Mouse (Mus musculus) forebrain, embryonic 12.5 days (tissue): ENCODE data around the gene Gng7. TPM values are rescaled to one million over a fixed set of nuclear protein-coding genes. Genes with fewer than 3 reads are reported as not detected.
A peak's percentile ranks its signal among the peaks of the same experiment; 100 is the strongest.

Experiments
- ATAC-seq: fragments of 200-750 bp; cut with Nextera tagmentation; 2 replicates; pipeline ENCODE4 v1.8.0; 2017; ENCODE audit warnings: moderate TSS enrichment; ENCODE audit not compliant: low FRiP score
- H3K27ac ChIP-seq: fragments of 300-500 bp; sonication (generic); 2 replicates; pipeline ENCODE4 v1.5.1; 2016; ENCODE audit warnings: mild to moderate bottlenecking
- H3K27me3 ChIP-seq: fragments of 300-500 bp; sonication (generic); 2 replicates; pipeline ENCODE4 v1.6.1; 2016; ENCODE audit warnings: mild to moderate bottlenecking
- H3K36me3 ChIP-seq: fragments of 300-500 bp; sonication (generic); replicated peaks from 2 replicates; pipeline ENCODE4 v1.6.1; 2016; ENCODE audit warnings: mild to moderate bottlenecking
- H3K4me1 ChIP-seq: fragments of 300-500 bp; sonication (generic); 2 replicates; pipeline ENCODE4 v1.6.1; 2016
- H3K4me2 ChIP-seq: fragments of 300-500 bp; sonication (generic); 2 replicates; pipeline ENCODE4 v1.6.1; 2016; ENCODE audit warnings: mild to moderate bottlenecking, moderate library complexity
- H3K4me3 ChIP-seq: fragments of 300-500 bp; sonication (generic); replicated peaks from 2 replicates; pipeline ENCODE4 v1.5.1; 2016; ENCODE audit warnings: mild to moderate bottlenecking
- H3K9ac ChIP-seq: fragments of 300-500 bp; sonication (generic); 2 replicates; pipeline ENCODE4 v1.6.1; 2016; ENCODE audit warnings: mild to moderate bottlenecking
- H3K9me3 ChIP-seq: fragments of 300-500 bp; sonication (generic); 2 replicates; pipeline ENCODE4 v1.6.1; 2016
- WGBS: fragments of 180-500 bp; shearing (Covaris S2); methylation state at CpG from one replicate; pipeline ENCODE4 v1.1.7; 2016; 5-methylcytosine and 5-hydroxymethylcytosine counted together
- polyA plus RNA-seq: library from polyadenylated mRNA; unstranded; fragments of >200 nt; fragmentation: Nextera tagmentation; extraction: Ambion mirVana; gene quantifications from 2 replicates; pipeline ENCODE4 v1.2.1, GENCODE M21; 2016

Gene Gng7
- polyA plus RNA-seq, 1 experiment from 2014 or later, result 9.8 TPM

GRCm38 (mm10) chr10:81022744-81023143 is 8.0 kb upstream of the Gng7 start:
- Histone ChIP-seq H3K4me2 (no peak overlapping the region), H3K4me3 (no peak overlapping the region), H3K4me1 (peaks cover 11% of the 10 kb centered on the region), H3K36me3 (no peaks in the 10 kb centered on the region), H3K9ac (no peak overlapping the region), H3K27ac (no peak overlapping the region), H3K9me3 (no peaks in the 10 kb centered on the region), H3K27me3 (peaks cover 56% of the 10 kb centered on the region)
- 68% methylated on average over 8 of the region's 8 CpGs for WGBS
- no peak for ATAC-seq

GRCm38 (mm10) chr10:81021547-81022110 is 6.9 kb upstream of the Gng7 start:
- no peak overlapping the region for H3K4me3 ChIP-seq
- H3K9me3 ChIP-seq, result no peaks in the 10 kb centered on the region
- H3K27me3 ChIP-seq, result peaks cover 50% of the 10 kb centered on the region
- peaks cover 11% of the 10 kb centered on the region for H3K4me1 ChIP-seq
- H3K9ac ChIP-seq, result no peak overlapping the region
- no peak overlapping the region for H3K4me2 ChIP-seq
- ATAC-seq, result no peak
- WGBS, result 24% methylated on average over 26 of the region's 26 CpGs
- no peaks in the 10 kb centered on the region for H3K36me3 ChIP-seq
- H3K27ac ChIP-seq, result no peak overlapping the region

DNA sequence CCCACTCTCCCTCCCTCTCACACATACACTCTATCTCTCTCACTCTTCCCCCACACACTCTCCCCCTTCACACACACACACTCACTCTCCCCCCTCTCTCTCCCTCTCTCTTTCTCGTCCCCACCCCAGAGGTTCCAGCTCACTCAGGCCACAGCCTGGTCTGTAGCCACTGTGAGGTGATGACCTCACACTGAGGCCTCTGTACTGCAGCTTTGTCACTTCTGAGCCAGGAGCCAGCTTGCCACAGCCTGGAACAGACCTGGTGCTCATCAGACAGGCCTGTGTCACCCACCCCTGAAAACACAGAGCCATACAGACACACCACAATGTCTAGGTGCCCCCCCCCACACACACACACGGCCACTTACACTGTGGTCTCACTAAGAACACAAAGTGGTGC is 5.5 kb upstream of the Gng7 start:
- WGBS, result 55% methylated on average over 2 of the region's 2 CpGs
- no peak overlapping the region for H3K9ac ChIP-seq

DNA sequence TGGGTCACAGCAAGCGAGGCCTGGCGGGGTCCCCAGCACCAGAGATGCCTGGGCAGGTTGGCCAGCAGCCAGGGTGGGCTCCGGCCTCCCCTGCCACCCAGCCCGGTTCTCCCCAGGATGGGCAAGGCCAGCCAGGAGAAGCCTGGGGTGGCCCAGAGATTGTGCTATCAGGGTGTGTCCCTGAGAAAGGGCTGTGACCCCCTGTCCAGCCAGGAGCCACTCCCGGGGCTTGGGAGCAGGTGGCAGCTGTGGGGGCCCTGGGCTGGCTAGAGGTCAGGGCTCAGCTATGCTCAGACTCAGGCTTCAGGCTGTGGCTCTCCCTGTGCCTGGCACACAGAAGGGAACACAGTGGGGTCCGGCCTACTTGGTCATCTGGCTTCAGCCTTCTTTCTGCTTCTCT is 4.9 kb upstream of the Gng7 start:
- Histone ChIP-seq H3K9ac (no peak overlapping the region), H3K27me3 (peaks cover 38% of the 10 kb centered on the region), H3K4me2 (no peak overlapping the region), H3K9me3 (no peaks in the 10 kb centered on the region), H3K4me1 (peaks cover 4% of the 10 kb centered on the region), H3K36me3 (no peaks in the 10 kb centered on the region), H3K27ac (no peak overlapping the region), H3K4me3 (no peak overlapping the region)
- WGBS, result 73% methylated on average over 6 of the region's 6 CpGs
- no peak for ATAC-seq

More for the DNA sequence above, 5.5 kb upstream of the Gng7 start:
- H3K4me1 ChIP-seq, result peaks cover 9% of the 10 kb centered on the region
- H3K9me3 ChIP-seq, result no peaks in the 10 kb centered on the region
- no peak for ATAC-seq
- H3K36me3 ChIP-seq, result no peaks in the 10 kb centered on the region
- H3K4me2 ChIP-seq, result no peak overlapping the region
- no peak overlapping the region for H3K27ac ChIP-seq
- H3K4me3 ChIP-seq, result no peak overlapping the region
- H3K27me3 ChIP-seq, result peaks cover 43% of the 10 kb centered on the region

DNA sequence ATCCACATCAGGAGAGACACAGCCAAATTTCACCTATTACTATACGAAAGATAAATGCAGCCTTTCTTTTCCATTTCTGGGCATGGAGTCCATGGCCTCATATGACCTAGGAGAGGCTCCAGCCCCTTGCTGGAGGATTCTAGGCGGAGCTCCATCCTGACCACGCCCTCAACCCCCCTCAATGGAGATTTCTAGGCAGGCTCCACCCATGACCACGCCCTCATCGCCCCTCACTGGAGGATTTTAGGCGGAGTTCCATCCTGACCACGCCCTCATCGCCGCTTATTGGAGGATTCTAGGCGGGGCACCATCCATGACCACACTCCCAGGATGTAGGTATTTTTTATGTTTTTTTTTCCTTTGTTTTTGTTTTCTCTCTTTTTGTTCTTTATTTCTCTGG is 3.6 kb upstream of the Gng7 start:
- H3K27ac ChIP-seq, result no peak overlapping the region
- ATAC-seq, result no peak
- H3K4me1 ChIP-seq, result peaks cover 9% of the 10 kb centered on the region
- no peaks in the 10 kb centered on the region for H3K9me3 ChIP-seq
- H3K36me3 ChIP-seq, result no peaks in the 10 kb centered on the region
- H3K4me2 ChIP-seq, result no peak overlapping the region
- H3K9ac ChIP-seq, result no peak overlapping the region
- H3K4me3 ChIP-seq, result no peak overlapping the region
- H3K27me3 ChIP-seq, result peaks cover 24% of the 10 kb centered on the region
- 44% methylated on average over 10 of the region's 10 CpGs for WGBS

GRCm38 (mm10) chr10:81016645-81017044 is 1.9 kb upstream of the Gng7 start:
- peaks cover 9% of the 10 kb centered on the region for H3K4me1 ChIP-seq
- H3K27ac ChIP-seq, result no peak overlapping the region
- 10% methylated on average over 7 of the region's 7 CpGs for WGBS
- no peak overlapping the region for H3K4me3 ChIP-seq
- ATAC-seq, result no peak
- H3K9me3 ChIP-seq, result no peaks in the 10 kb centered on the region
- peaks cover 11% of the 10 kb centered on the region for H3K27me3 ChIP-seq
- H3K4me2 ChIP-seq, result no peak overlapping the region
- no peak overlapping the region for H3K9ac ChIP-seq
- no peaks in the 10 kb centered on the region for H3K36me3 ChIP-seq

- no peak overlapping the region for H3K4me3 ChIP-seq
- no peak overlapping the region for H3K27ac ChIP-seq
- H3K4me2 ChIP-seq, result no peak overlapping the region
- H3K36me3 ChIP-seq, result no peaks in the 10 kb centered on the region
- 83% methylated on average over 2 of the region's 2 CpGs for WGBS
- ATAC-seq, result no peak
- no peak overlapping the region for H3K9ac ChIP-seq
- peaks cover 2% of the 10 kb centered on the region for H3K27me3 ChIP-seq
- no peaks in the 10 kb centered on the region for H3K9me3 ChIP-seq
- H3K4me1 ChIP-seq, result peaks cover 9% of the 10 kb centered on the region
Measured at GRCm38 (mm10) chr10:81015666-81016065, 921 bp upstream of the Gng7 start.

DNA sequence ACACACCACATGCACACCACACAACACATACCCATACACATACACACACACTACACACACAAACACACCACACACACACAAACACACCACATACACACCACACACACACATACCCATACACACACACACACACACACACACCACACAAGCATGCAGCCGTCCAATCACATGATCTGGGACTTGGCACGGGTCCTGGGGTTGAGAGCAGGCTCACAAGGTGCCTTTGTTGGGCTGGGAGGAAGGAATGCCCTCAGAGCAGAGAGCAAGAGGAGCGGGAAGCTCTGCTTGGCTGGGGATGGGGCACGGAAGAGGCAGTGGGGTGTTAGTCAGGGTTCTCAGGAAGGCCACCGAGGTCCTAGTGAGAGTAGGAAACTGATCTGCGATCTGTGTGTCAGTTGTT is 3.9 kb downstream of the Gng7 start:
- H3K36me3 ChIP-seq, result no peaks in the 10 kb centered on the region
- H3K9me3 ChIP-seq, result no peaks in the 10 kb centered on the region
- H3K4me3 ChIP-seq, result no peak overlapping the region
- no peak overlapping the region for H3K27ac ChIP-seq
- H3K4me1 ChIP-seq, result peaks cover 7% of the 10 kb centered on the region
- H3K9ac ChIP-seq, result 0 out of 2 replicates have a peak overlapping the region, but pooled peaks have one; percentile 9
- ATAC-seq, result no peak
- H3K4me2 ChIP-seq, result no peak overlapping the region
- H3K27me3 ChIP-seq, result no peaks in the 10 kb centered on the region
- 74% methylated on average over 6 of the region's 6 CpGs for WGBS

DNA sequence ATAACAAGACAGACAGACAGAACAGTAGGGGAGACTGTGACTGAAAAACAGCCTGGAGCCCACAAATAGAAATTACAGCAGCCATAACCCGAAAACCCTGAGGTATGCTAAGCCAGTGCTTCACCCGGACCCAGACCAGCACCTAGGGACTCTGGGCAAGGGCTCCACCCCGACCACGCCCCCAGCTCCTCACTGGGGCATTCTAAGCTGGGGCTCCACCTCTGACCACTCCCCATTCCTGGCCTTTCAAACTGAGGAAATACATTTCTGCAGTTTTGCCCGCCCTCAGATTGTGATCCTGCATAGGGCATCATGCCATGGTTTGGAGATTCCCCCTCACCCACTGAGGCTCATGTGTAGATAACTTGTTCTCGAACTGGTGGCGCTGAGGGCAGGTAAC is 7.5 kb downstream of the Gng7 start:
- WGBS, result 44% methylated on average over 7 of the region's 7 CpGs
- no peak overlapping the region for H3K9ac ChIP-seq
- no peak overlapping the region for H3K4me2 ChIP-seq
- ATAC-seq, result no peak
- no peaks in the 10 kb centered on the region for H3K36me3 ChIP-seq
- no peak overlapping the region for H3K27ac ChIP-seq
- H3K4me3 ChIP-seq, result no peak overlapping the region
- no peaks in the 10 kb centered on the region for H3K9me3 ChIP-seq
- H3K4me1 ChIP-seq, result 0 out of 2 replicates have a peak, but pooled peaks cover 2% of the 10 kb centered on the region
- H3K27me3 ChIP-seq, result no peaks in the 10 kb centered on the region

DNA sequence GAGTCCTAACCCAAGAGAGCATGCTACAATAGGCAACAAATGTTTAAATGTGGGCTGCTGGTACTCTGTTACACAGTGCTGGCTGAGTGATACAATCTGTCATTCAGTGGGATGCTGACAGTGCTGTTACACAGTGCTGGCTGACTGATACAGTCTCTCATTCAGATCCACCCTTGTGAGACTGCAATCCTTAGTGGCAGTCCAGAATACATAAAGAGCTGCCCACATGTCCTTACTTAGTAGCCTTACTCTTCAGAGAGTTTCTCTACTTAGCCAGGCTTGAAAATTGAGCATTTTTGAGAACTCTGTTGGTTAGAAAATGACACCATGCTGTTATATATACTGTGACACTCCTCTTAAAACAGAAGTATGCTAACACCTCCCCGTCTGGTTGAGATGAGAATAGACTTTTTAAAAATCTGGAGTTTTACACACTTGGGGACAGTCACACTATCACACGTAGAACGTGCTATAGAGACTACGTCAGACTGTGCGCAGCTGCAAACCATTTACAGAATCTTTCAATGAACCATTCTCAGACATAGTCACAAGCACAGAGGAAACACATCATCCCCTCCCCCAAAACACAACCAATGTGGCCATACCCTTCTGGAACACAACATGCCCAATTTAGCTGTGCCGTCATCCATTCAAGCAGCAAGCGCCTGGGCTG is 8.6 kb downstream of the Gng7 start:
- no peaks in the 10 kb centered on the region for H3K36me3 ChIP-seq
- WGBS, result 90% methylated on average over 7 of the region's 7 CpGs
- H3K27me3 ChIP-seq, result no peaks in the 10 kb centered on the region
- ATAC-seq, result no peak
- H3K9ac ChIP-seq, result no peak overlapping the region
- H3K4me3 ChIP-seq, result no peak overlapping the region
- no peak overlapping the region for H3K27ac ChIP-seq
- no peak overlapping the region for H3K4me2 ChIP-seq
- H3K4me1 ChIP-seq, result peaks cover 9% of the 10 kb centered on the region
- no peaks in the 10 kb centered on the region for H3K9me3 ChIP-seq

DNA sequence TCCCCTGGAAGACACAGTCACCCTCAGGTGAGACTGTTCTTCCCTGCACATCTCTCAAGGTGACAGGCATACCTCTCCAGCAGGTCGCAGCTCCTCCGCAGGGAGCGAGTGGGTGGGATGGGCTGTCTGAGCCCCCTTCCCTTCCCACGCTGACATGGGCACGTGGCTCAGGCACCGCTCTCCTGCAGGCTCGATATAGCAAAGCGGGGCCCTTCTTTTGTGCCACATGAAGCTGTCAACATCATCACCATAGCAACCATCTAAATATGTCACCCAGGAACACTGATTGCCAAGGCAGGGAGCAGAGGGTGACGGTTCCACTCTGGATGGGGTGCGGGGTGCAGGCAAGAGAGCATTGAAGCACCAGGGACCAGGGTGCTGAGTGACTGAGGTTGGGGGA is 13.6 kb downstream of the Gng7 start:
- 0 out of 2 replicates have a peak overlapping the region, but pooled peaks have one; percentile 14 for H3K9ac ChIP-seq
- H3K4me2 ChIP-seq, result no peak overlapping the region

GRCm38 (mm10) chr10:81000197-81001062 is 14.3 kb downstream of the Gng7 start:
- no peak; the same call in 1 of the 2 replicates for ATAC-seq
- H3K27me3 ChIP-seq, result peaks cover 19% of the 10 kb centered on the region; the same call in 1 of the 2 replicates
- H3K27ac ChIP-seq, result no peak overlapping the region
- no peaks in the 10 kb centered on the region for H3K9me3 ChIP-seq
- H3K9ac ChIP-seq, result 0 out of 2 replicates have a peak overlapping the region, but pooled peaks have one; percentile 14
- 52% methylated on average over 28 of the region's 28 CpGs for WGBS
- H3K4me2 ChIP-seq, result no peak overlapping the region
- H3K4me1 ChIP-seq, result peaks cover 36% of the 10 kb centered on the region
- no peak overlapping the region for H3K4me3 ChIP-seq
- no peaks in the 10 kb centered on the region for H3K36me3 ChIP-seq

More for the DNA sequence above, 13.6 kb downstream of the Gng7 start:
- Histone ChIP-seq H3K4me1 (peaks cover 36% of the 10 kb centered on the region), H3K27ac (no peak overlapping the region), H3K27me3 (peaks cover 18% of the 10 kb centered on the region; the same call in 1 of the 2 replicates), H3K9me3 (no peaks in the 10 kb centered on the region), H3K36me3 (no peaks in the 10 kb centered on the region), H3K4me3 (no peak overlapping the region)
- 0 out of 2 replicates have a peak, but pooled peaks have one; percentile 16 for ATAC-seq
- 42% methylated on average over 10 of the region's 10 CpGs for WGBS
